Mouse (Mus musculus) T-helper 2 cell (primary cell): ENCODE results near the gene Mad2l1bp.

Source experiments
- in situ Hi-C: fragments of 300-600 bp; cut with MboI, MseI; formaldehyde crosslinking; loops from one replicate; pipeline ENCODE4 v1.15.1; 2025; ENCODE audit warnings: high pct_unique_total_duplicates

The Mad2l1bp gene

DNA sequence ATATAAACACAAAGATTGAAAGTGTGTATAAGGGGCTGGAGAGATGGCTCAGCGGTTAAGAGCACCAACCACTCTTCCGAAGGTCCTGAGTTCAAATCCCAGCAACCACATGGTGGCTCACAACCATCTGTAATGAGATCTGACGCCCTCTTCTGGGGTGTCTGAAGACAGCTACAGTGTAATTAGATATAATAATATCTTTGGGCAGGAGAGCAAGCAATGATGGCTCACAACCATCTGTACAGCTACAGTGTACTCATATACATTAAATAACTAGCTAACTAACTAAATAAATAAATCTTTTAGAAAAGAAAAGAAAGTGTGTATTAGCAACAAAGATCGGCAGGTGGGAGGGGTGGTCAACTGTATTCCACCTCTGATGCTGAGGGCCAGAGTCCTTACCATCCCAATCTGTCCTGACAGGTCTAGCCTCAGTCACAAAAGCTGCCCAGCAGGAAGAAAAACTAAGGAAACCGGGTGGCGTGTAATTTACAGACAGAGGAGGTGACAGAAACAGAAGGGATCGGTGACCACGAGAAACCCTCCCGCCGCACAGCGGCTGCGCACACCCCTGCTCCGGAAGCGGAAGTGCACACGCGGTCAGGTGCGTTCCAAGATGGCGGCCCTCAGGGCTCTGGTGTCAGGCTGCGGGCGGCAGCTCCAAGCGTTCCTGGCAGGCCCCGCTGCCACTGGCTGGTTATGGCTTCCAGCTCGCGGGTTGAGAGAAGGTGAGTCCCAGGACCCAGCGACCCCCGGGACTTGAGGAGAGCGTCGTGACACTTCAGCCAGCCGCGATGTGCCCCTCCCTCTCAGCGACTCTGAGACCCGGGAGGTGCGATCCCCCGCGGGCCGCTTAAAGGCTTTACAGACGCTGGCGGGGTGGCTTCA lies 42.7 kb downstream of the Mad2l1bp start, which contains the start of gene Mrps18a:
TSS of gene Mrps18a (plus strand) at position 585 of the 888 bp plus-strand sequence.
- in situ Hi-C loops, result no loop called here

DNA sequence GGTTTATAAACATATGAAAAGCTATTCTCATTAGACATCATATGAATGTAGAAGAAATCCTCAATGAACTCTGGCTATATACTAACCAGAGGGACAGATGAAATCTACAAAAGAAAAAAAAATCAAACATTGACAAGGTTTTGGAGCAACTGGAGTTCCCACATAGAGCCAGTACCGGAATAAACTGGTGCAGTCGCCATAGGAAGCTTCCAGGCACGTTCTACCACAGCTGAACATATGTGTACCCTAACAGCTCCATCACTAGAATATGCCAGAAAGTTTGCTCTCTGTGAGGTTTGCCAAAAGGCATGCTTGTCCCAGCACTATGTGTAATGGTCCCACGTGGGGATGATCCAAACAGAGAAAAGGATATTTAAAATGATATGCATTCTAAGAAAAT lies 45.1 kb downstream of the Mad2l1bp start:
- in situ Hi-C loops, result no loop called here

DNA sequence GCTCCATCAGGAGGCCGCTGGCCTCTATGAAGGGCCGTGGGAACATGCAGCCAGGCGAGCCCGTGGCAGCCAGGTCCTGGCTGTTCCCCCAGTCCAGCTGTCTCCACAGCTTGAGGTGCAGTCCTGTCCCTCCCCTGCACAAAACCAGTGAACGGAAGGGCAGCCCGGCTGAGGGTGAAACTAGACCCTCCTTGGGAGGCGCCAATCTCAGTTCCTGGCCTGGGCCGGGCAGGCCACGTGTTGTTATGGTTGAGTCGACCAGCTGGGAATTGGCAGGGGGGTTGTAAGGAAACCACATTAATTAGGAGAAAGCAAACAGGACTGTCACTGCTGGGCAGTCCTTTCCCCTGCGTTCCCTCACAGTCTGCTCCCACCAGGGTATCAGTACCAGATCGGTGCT lies 48.9 kb downstream of the Mad2l1bp start:
- in situ Hi-C loops, result no loop called here

DNA sequence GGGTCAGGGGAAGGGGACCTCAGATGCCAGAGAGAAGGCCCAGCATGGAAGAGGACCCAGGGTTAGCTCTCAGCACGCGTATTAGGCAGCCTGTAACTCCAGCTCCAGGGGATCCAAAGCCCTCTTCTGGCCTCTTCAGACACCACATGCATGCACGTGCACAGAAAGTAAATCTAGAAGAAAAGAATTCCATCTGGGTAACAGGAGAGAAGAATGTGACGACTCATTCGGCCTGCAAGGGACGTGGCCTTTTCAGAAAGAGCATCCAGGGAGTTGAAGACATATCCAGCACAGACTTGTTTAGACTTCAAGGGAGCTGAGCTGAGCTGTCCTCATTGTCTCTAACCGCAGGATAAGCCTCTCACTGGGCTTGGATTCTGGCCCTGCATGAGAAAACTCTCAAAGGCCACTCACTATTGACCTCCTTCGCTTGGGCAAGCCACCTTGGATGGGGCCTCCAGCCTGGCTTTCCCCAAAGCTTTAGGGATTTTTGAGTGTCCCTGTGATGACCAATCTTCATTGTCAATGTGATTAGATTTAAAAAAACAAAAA lies 50.7 kb downstream of the Mad2l1bp start:
- in situ Hi-C loops, result no loop called here

DNA sequence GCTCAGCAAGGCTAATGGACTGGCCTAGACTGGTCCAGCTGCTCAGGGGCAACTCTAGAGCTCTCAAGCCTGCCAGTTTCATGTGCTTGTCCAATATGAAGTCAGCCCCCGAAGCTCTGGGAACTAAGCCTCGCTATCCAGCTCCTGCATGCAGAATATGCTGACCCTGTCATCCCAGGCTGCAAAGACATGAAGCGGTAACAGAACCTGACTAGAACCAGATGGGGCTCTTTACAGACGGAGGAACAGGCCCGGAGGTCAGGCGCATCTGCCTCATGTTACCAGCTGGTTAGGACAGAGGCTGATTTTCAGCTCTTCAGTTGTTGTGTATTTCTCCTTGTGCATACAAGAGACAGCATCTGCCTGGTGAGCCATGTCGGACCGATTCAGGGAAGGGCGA lies 51.4 kb downstream of the Mad2l1bp start:
- in situ Hi-C loops, result no loop called here

DNA sequence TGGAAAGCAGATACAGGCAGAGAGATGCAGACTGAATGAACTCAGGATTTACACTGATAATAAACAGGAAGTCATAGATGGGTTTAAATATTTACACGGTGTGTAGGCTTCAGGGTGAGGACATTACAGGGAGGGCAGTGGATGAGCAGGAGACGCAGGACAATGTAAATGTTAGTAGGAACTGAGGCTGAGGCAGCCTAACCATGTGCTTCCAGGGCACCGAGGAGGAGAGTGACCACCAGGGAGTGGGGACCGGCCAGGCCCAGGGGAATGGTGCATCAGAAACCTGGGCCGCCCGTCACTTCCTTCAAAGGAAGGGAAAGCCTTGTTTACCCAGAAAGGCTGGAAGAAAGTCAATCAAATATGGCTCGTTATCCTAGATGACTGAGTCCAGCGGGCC lies 54.8 kb downstream of the Mad2l1bp start:
- in situ Hi-C loops, result no loop called here
